Mouse (Mus musculus) heart, postnatal 0 days (tissue): Measurements from ENCODE around the gene Gm29797. TPM values are rescaled to one million over a fixed set of nuclear protein-coding genes. Genes with fewer than 3 reads are reported as not detected.

Source experiments
- ATAC-seq: fragments of 200-750 bp; cut with Nextera tagmentation; 2 replicates; pipeline ENCODE4 v1.8.0; 2017; ENCODE audit warnings: low read depth, moderate number of reproducible peaks, moderate library complexity; ENCODE audit not compliant: insufficient read depth
- DNase-seq: peaks from one replicate; pipeline ENCODE4 v3.0.0-alpha.2; 2016; ENCODE audit warnings: low spot score
- H3K27ac ChIP-seq: fragments of 300-500 bp; sonication (generic); 2 replicates; pipeline ENCODE4 v1.5.1; 2014; ENCODE audit warnings: low read depth, mild to moderate bottlenecking
- H3K27me3 ChIP-seq: fragments of 300-500 bp; sonication (generic); 2 replicates; pipeline ENCODE4 v1.6.1; 2014; ENCODE audit warnings: low read length, mixed read lengths; ENCODE audit not compliant: control insufficient read depth, insufficient read depth
- H3K36me3 ChIP-seq: fragments of 300-500 bp; sonication (generic); replicated peaks from 2 replicates; pipeline ENCODE4 v1.6.1; 2014; ENCODE audit warnings: low read length, mixed read lengths; ENCODE audit not compliant: control insufficient read depth, insufficient read depth
- H3K4me1 ChIP-seq: fragments of 300-500 bp; sonication (generic); 2 replicates; pipeline ENCODE4 v1.6.1; 2014; ENCODE audit warnings: antibody characterized with exemption; ENCODE audit not compliant: control insufficient read depth, insufficient read depth
- H3K4me2 ChIP-seq: fragments of 300-500 bp; sonication (generic); 2 replicates; pipeline ENCODE4 v1.6.1; 2014; ENCODE audit warnings: low read depth, mild to moderate bottlenecking, low read length, moderate library complexity
- H3K4me3 ChIP-seq: fragments of 300-500 bp; sonication (generic); 2 replicates; pipeline ENCODE4 v1.5.1; 2014; ENCODE audit warnings: low read depth, low read length
- H3K9ac ChIP-seq: fragments of 300-500 bp; sonication (generic); replicated peaks from 2 replicates; pipeline ENCODE4 v1.6.1; 2014; ENCODE audit warnings: low read depth, low read length, mixed read lengths
- H3K9me3 ChIP-seq: fragments of 300-500 bp; sonication (generic); replicated peaks from 2 replicates; pipeline ENCODE4 v1.6.1; 2016; ENCODE audit warnings: low read length; ENCODE audit not compliant: control insufficient read depth
- CTCF ChIP-seq: IDR thresholded peaks from 2 replicates; pipeline ENCODE4 v1.5.1; 2016; ENCODE audit warnings: antibody characterized with exemption, control low read depth, low read depth
- EP300 ChIP-seq: IDR thresholded peaks from 2 replicates; pipeline ENCODE4 v1.6.1; 2016; ENCODE audit warnings: antibody characterized with exemption, low read depth
- WGBS: fragments of 180-500 bp; shearing (Covaris S2); extraction: QIAGEN DNeasy Blood & Tissue Kit; methylation state at CpG from one replicate; pipeline ENCODE4 v1.1.7; 2014; 5-methylcytosine and 5-hydroxymethylcytosine counted together
- polyA plus RNA-seq: library from polyadenylated mRNA; unstranded; fragments of >200 nt; fragmentation: Nextera tagmentation; extraction: Ambion mirVana; gene quantifications from 2 replicates; pipeline ENCODE4 v1.2.1, GENCODE M21; 2015
- total RNA-seq: library from RNA; depleted of rRNA; stranded (reverse); fragments of >200 nt; gene quantifications from 2 replicates; pipeline ENCODE4 v1.2.3, GENCODE M21; 2014; ENCODE audit warnings: low replicate concordance

Gene Gm29797
- total and polyA plus RNA-seq, 2 experiments from 2014 or later, result not detected

- Histone ChIP-seq H3K4me1 (peaks cover 6% of the 10 kb centered on the region; the same call in 1 of the 2 replicates), H3K9ac (no peak overlapping the region), H3K4me2 (no peak overlapping the region), H3K27me3 (no peaks in the 10 kb centered on the region; the same call in 1 of the 2 replicates), H3K9me3 (no peaks in the 10 kb centered on the region), H3K4me3 (no peak overlapping the region), H3K27ac (no peak overlapping the region), H3K36me3 (peaks cover 12% of the 10 kb centered on the region)
- TF ChIP-seq EP300 (no peak), CTCF (no peak)
- ATAC-seq (no peak), DNase-seq (no peak)
- 87% methylated on average over 4 of the region's 4 CpGs for WGBS
Measured at GRCm38 (mm10) chr2:181691571-181691970, 34.7 kb downstream of the Gm29797 start.

- Histone ChIP-seq H3K4me2 (no peak overlapping the region), H3K27ac (no peak overlapping the region), H3K9me3 (no peaks in the 10 kb centered on the region), H3K9ac (no peak overlapping the region), H3K36me3 (0 out of 2 replicates have a peak, but pooled peaks cover 8% of the 10 kb centered on the region), H3K4me3 (no peak overlapping the region), H3K27me3 (no peaks in the 10 kb centered on the region; the same call in 1 of the 2 replicates), H3K4me1 (peaks cover 6% of the 10 kb centered on the region; the same call in 1 of the 2 replicates)
- ATAC-seq (no peak), DNase-seq (no peak)
- TF ChIP-seq CTCF, result no peak
- TF ChIP-seq EP300, result no peak
- 86% methylated on average over 3 of the region's 3 CpGs for WGBS
Measured at GRCm38 (mm10) chr2:181692304-181692703, 35.5 kb downstream of the Gm29797 start.

- peak; percentile 79 for ATAC-seq
- TF ChIP-seq EP300, result no peak
- TF ChIP-seq CTCF, result no peak
Measured at GRCm38 (mm10) chr2:181693339-181694280, 36.8 kb downstream of the Gm29797 start, which contains the start of gene Rgs19. Gene Rgs19, minus strand, starts transcription at chr2:181693977.

GRCm38 (mm10) chr2:181694581-181694980 lies 37.7 kb downstream of the Gm29797 start:
- Histone ChIP-seq H3K9ac (no peak overlapping the region), H3K4me3 (no peak overlapping the region), H3K27ac (no peak overlapping the region), H3K36me3 (no peaks in the 10 kb centered on the region), H3K9me3 (no peaks in the 10 kb centered on the region), H3K4me2 (peak overlapping the region; percentile 96; the same call in 1 of the 2 replicates), H3K27me3 (no peaks in the 10 kb centered on the region; the same call in 1 of the 2 replicates), H3K4me1 (peaks cover 6% of the 10 kb centered on the region; the same call in 1 of the 2 replicates)
- TF ChIP-seq CTCF, result no peak
- TF ChIP-seq EP300, result no peak
- 89% methylated on average over 3 of the region's 3 CpGs for WGBS
- no peak for ATAC-seq
- DNase-seq, result no peak

More at GRCm38 (mm10) chr2:181693339-181694280, 36.8 kb downstream of the Gm29797 start, which contains the start of gene Rgs19:
- Histone ChIP-seq H3K27ac (0 out of 2 replicates have a peak within 1 kb of the TSS, but pooled peaks have one; percentile 3), H3K4me3 (peak within 1 kb of the TSS; percentile 56), H3K9ac (peak within 1 kb of the TSS; percentile 60), H3K9me3 (no peaks in the 10 kb centered on the region), H3K27me3 (no peaks in the 10 kb centered on the region; the same call in 1 of the 2 replicates), H3K36me3 (0 out of 2 replicates have a peak, but pooled peaks cover 8% of the 10 kb centered on the region), H3K4me1 (peaks cover 6% of the 10 kb centered on the region; the same call in 1 of the 2 replicates), H3K4me2 (peak within 1 kb of the TSS; percentile 96)
- peak; percentile 68 for DNase-seq
- WGBS, result under 1% methylated on average over 72 of the region's 75 CpGs

DNA sequence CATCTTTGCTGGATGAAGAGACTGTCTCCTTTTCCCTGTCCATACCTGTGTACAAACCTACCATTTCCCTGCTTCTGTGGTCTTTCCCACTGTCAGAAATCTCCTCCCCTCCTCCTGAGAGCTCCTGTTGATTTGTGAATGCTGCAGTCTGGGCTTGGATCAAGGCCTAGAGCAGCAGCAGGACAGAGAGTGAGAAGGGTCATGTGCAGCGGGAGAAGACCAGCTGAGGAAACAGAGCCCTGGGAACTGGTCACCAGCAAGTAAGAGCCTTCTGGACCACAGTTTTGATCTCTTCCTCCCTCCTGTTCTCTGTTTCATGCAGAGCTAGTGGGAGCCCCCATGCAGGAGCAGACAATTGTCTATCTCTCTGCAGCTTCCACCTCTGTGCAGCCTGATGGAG lies 38.9 kb downstream of the Gm29797 start:
- Histone ChIP-seq H3K4me2 (no peak overlapping the region), H3K27ac (no peak overlapping the region), H3K4me3 (no peak overlapping the region), H3K9me3 (no peaks in the 10 kb centered on the region), H3K9ac (no peak overlapping the region), H3K27me3 (no peaks in the 10 kb centered on the region; the same call in 1 of the 2 replicates), H3K4me1 (peaks cover 6% of the 10 kb centered on the region; the same call in 1 of the 2 replicates), H3K36me3 (no peaks in the 10 kb centered on the region)
- 54% methylated on average over 1 of the region's 1 CpGs for WGBS
- DNase-seq (no peak), ATAC-seq (no peak)
- no peak for TF ChIP-seq EP300
